Mouse (Mus musculus): ENCODE data around the gene Clba1. TPM values are rescaled to one million over a fixed set of nuclear protein-coding genes. Genes with fewer than 3 reads are reported as not detected.

Clba1 gene
- polyA plus RNA-seq, 1 experiment from 2014 or later, result 20.2 TPM

GRCm38 (mm10) chr12:112861911-112862321, 53.2 kb downstream of the Clba1 start:
- Histone ChIP-seq H3K4me1 (replicated peaks; ENCODE audit: control insufficient read depth, insufficient read depth, low read length) (no peaks in the 10 kb centered on the region), H3K27me3 (ENCODE audit: control insufficient read depth, insufficient read depth, low read length) (no peaks in the 10 kb centered on the region), H3K27ac (no peak overlapping the region), H3K9ac (no peak overlapping the region), H3K4me2 (replicated peaks) (no peak overlapping the region), H3K4me3 (replicated peaks; ENCODE audit: low read length) (no peak overlapping the region), H3K36me3 (replicated peaks; ENCODE audit: control insufficient read depth, insufficient read depth) (no peaks in the 10 kb centered on the region), H3K9me3 (ENCODE audit: control insufficient read depth, low read length) (no peaks in the 10 kb centered on the region)
- WGBS, result 59% methylated on average over 9 of the region's 9 CpGs
- no peak for ATAC-seq (ENCODE audit: low FRiP score)
- no peak for DNase-seq (ENCODE audit: low spot score)

- H3K9ac ChIP-seq, result no peak overlapping the region
- no peaks in the 10 kb centered on the region for H3K36me3 ChIP-seq (replicated peaks; ENCODE audit: control insufficient read depth, insufficient read depth)
- no peaks in the 10 kb centered on the region for H3K9me3 ChIP-seq (ENCODE audit: control insufficient read depth, low read length)
- H3K27me3 ChIP-seq (ENCODE audit: control insufficient read depth, insufficient read depth, low read length), result no peaks in the 10 kb centered on the region
- no peak overlapping the region for H3K4me2 ChIP-seq (replicated peaks)
- H3K4me3 ChIP-seq (replicated peaks; ENCODE audit: low read length), result no peak overlapping the region
- ATAC-seq (ENCODE audit: low FRiP score), result no peak
- 88% methylated on average over 7 of the region's 7 CpGs for WGBS
- H3K27ac ChIP-seq, result no peak overlapping the region
- no peak for DNase-seq (ENCODE audit: low spot score)
- H3K4me1 ChIP-seq (replicated peaks; ENCODE audit: control insufficient read depth, insufficient read depth, low read length), result peaks cover 4% of the 10 kb centered on the region; the same call in 1 of the 2 replicates
Observed at GRCm38 (mm10) chr12:112864804-112865203, 56.1 kb downstream of the Clba1 start.

Other genes starting within 250 kb of the Clba1 start
- 1.0 and 1.5 TPM in 2 replicates for gene Inf2, start 220.2 kb upstream of the Clba1 start, polyA plus RNA-seq (2014; fragmentation: Nextera tagmentation; extraction: Ambion mirVana)
- gene Adssl1, start 188.9 kb upstream of the Clba1 start, polyA plus RNA-seq (2014; fragmentation: Nextera tagmentation; extraction: Ambion mirVana), result 5.3 and 5.5 TPM in 2 replicates
- gene Siva1, start 164.3 kb upstream of the Clba1 start, polyA plus RNA-seq (2014; fragmentation: Nextera tagmentation; extraction: Ambion mirVana), result 54.2 and 58.4 TPM in 2 replicates
- gene Akt1, start 134.1 kb upstream of the Clba1 start, polyA plus RNA-seq (2014; fragmentation: Nextera tagmentation; extraction: Ambion mirVana), result 69.2 and 70.3 TPM in 2 replicates
- 2.2 and 4.7 TPM in 2 replicates for gene Zbtb42, start 130.1 kb upstream of the Clba1 start, polyA plus RNA-seq (2014; fragmentation: Nextera tagmentation; extraction: Ambion mirVana)
- gene Cep170b, start 88.5 kb upstream of the Clba1 start, polyA plus RNA-seq (2014; fragmentation: Nextera tagmentation; extraction: Ambion mirVana), result 39.5 and 41.9 TPM in 2 replicates
- 7.1 and 7.9 TPM in 2 replicates for gene Pld4, start 48.3 kb upstream of the Clba1 start, polyA plus RNA-seq (2014; fragmentation: Nextera tagmentation; extraction: Ambion mirVana)
- gene Ahnak2, start 6.3 kb upstream of the Clba1 start, polyA plus RNA-seq (2014; fragmentation: Nextera tagmentation; extraction: Ambion mirVana), result 1.9 and 2.5 TPM in 2 replicates
- gene Cdca4, start 20.5 kb downstream of the Clba1 start, polyA plus RNA-seq (2014; fragmentation: Nextera tagmentation; extraction: Ambion mirVana), result 39.1 and 43.4 TPM in 2 replicates
- gene Gpr132, start 59.3 kb downstream of the Clba1 start, polyA plus RNA-seq (2014; fragmentation: Nextera tagmentation; extraction: Ambion mirVana), result not detected in 2 replicates
- gene Jag2, start 120.8 kb downstream of the Clba1 start, polyA plus RNA-seq (2014; fragmentation: Nextera tagmentation; extraction: Ambion mirVana), result 12.5 and 16.1 TPM in 2 replicates
- gene Nudt14, start 133.2 kb downstream of the Clba1 start, polyA plus RNA-seq (2014; fragmentation: Nextera tagmentation; extraction: Ambion mirVana), result 60.9 and 70.1 TPM in 2 replicates
- gene Btbd6, start 167.5 kb downstream of the Clba1 start, polyA plus RNA-seq (2014; fragmentation: Nextera tagmentation; extraction: Ambion mirVana), result 52.2 and 52.8 TPM in 2 replicates
- 41.4 and 46.3 TPM in 2 replicates for gene Brf1, start 191.8 kb downstream of the Clba1 start, polyA plus RNA-seq (2014; fragmentation: Nextera tagmentation; extraction: Ambion mirVana)
- gene Pacs2, start 205.6 kb downstream of the Clba1 start, polyA plus RNA-seq (2014; fragmentation: Nextera tagmentation; extraction: Ambion mirVana), result 26.8 and 27.9 TPM in 2 replicates

Measured in hindbrain, embryonic 14.5 days (tissue).